Mouse (Mus musculus): ENCODE measurements around the gene Ddi2.

The Ddi2 gene

DNA sequence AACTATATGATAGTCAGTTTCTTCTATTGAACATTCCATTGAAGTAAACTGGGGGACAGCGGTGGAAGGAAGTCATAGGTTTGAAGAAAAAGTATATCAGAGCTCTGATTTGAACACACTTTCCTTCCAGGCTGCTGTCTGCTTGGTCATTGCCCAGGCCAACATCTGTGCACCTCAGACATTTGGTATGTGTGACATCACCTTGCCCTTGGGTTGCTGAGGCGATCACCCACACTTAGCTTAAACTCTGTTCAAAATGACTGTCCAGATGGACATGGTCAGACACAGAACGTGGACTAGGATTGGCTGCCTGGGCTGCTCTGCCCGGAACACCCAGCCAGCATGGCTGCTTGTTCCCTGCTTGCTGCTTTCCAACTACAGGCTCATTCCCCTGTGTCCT is 19.2 kb upstream of the Ddi2 start:
- in situ Hi-C loops (cut with MboI; ENCODE audit: low sequenced_read_pairs) = no loop called here

GRCm38 (mm10) chr4:141741856-141742255 is 18.6 kb upstream of the Ddi2 start:
- in situ Hi-C loops (cut with MboI; ENCODE audit: low sequenced_read_pairs) = no loop called here

DNA sequence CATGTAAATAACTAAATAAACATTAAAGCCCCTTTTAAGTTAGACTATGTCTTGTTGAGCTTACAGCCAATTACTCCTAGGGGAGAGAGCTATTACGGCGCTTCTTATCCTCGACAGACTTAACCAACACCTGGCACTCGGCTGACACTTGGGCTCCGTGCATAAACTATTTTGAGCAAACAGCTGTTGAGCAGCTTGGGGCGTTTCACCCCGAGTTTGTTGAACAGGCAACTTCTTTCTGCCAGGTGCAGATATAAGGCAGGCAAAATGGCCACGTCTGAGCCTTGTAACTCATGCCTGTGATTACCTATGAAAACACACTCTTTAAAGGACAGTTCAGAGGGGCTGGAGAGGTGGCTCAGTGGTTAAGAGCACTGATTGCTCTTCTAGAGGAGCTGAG is 14.8 kb upstream of the Ddi2 start:
- in situ Hi-C loops (cut with MboI; ENCODE audit: low sequenced_read_pairs) = no loop called here

GRCm38 (mm10) chr4:141736856-141737255 is 13.6 kb upstream of the Ddi2 start:
- in situ Hi-C loops (cut with MboI; ENCODE audit: low sequenced_read_pairs) = no loop called here

DNA sequence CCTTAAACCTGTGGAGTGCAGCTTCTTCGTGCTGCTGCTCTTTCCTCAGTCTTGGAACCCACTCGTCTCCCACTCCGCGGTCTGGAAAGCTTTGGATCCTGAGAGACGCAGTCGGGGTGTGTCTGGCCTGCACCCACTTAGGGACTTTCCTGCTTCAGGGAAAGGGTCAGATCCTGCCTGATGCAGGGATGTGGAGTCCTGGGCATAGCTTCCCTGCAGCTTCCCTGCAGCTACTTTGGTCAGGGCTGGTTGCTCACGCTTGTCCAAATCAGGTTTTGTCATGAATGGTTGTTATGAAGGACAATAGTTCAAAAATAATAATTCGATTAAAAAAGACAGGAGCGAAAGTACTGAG is 12.0 kb upstream of the Ddi2 start:
- in situ Hi-C loops (cut with MboI; ENCODE audit: low sequenced_read_pairs) = no loop called here

DNA sequence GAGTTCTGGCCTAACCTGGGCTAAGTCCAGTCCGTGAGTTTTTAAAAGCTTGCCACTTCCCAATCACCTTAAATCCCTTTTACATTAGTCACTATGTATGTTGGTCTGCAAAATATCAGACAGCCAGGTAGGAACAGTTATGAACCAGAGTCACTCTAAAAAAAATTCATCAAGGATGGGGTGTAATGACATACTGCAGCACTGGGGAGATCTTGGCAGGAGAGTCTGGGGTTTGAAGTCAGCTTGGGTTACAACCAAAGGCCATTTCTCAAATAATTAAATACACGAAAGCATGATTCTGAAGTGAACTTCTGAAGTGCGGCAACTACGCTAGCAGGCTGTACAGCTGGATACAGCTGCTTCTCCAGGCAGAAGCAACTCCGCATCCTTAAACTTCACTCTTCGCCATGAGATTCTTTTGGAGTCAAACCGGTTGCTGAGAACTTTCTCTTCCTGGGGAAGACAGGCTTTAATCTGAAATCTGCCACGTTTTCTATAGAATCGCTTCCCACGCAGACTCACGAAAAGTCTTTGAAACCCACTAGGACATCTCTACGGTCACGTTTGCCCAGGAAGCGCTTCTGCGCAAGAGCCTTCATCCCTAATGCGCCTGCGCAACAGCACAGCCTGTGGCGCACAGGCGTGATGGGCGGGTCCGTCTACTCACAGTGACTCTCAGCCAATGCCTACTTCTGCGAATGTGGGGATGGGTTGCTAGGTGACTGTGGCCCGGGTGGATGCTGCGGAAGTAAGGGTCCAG is 11.4 kb upstream of the Ddi2 start:
- in situ Hi-C loops (cut with MboI; ENCODE audit: low sequenced_read_pairs) = no loop called here

GRCm38 (mm10) chr4:141731766-141732165 is 8.5 kb upstream of the Ddi2 start:
- in situ Hi-C loops (cut with MboI; ENCODE audit: low sequenced_read_pairs) = no loop called here

- in situ Hi-C loops (cut with MboI; ENCODE audit: low sequenced_read_pairs) = no loop called here
These were observed 7.2 kb upstream of the Ddi2 start for GRCm38 (mm10) chr4:141730401-141730800.

GRCm38 (mm10) chr4:141729266-141729665 is 6.0 kb upstream of the Ddi2 start:
- in situ Hi-C loops (cut with MboI; ENCODE audit: low sequenced_read_pairs) = no loop called here

DNA sequence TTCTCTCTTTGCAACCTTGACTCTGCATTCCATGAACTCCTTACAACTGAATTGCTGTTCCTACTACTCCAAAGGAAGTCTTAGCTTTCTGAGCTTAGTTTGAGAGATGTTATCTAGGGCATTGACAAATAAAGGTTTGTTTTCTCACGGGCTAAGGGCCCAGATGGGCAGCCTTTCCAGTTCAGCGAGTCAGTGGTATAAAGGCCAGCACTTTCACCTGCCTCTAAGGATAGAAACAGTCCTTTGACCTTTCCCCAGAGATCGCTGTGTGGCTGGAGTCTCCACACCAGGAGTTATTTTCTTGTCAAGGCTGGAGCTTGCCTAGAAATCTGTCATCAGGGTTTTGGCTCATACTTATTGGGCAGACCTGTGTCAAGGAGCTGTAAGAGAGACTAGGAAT is 2.5 kb upstream of the Ddi2 start:
- in situ Hi-C loops (cut with MboI; ENCODE audit: low sequenced_read_pairs) = no loop called here

DNA sequence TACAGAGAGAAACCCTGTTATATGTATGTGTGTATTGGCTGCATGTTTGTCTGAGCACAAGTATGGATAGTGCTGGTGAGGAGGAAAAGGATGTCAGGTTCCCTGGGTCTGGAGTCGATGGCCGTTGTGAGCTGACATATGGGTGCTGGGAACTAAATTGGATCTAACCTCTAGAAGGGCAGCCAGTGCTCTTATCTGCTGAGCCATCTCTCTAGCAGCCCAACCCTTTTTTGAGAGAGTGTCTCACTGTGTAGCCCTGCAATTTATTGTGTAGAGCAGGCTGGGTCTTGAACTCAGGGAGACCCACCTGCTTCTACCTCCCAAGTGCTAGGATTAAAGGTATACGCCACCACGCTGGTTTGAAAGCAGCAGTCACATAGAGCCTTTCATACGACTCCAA is 2.1 kb upstream of the Ddi2 start:
- in situ Hi-C loops (cut with MboI; ENCODE audit: low sequenced_read_pairs) = no loop called here

- in situ Hi-C loops (cut with MboI; ENCODE audit: low sequenced_read_pairs) = no loop called here
These were observed 1.4 kb upstream of the Ddi2 start for GRCm38 (mm10) chr4:141724594-141724993.

DNA sequence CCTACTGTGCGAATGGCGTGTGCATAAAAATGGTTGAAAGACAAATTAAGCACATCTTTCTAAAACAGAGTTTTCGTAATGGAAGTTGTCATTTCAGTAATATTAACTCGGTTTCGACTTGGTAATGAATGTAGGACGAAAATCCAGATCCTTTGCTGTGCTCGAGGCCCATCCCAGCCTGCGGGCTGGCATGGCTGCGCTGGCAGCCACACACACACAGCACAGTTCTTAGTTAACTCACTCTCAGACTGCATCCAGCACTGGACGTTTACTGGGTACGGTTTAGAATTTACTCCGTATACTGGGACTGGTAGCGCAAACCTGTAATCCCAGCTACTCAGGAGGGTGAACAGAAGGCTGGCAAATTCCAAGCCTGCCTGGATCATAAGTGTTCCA is 452 bp upstream of the Ddi2 start:
- in situ Hi-C loops (cut with MboI; ENCODE audit: low sequenced_read_pairs) = no loop called here

DNA sequence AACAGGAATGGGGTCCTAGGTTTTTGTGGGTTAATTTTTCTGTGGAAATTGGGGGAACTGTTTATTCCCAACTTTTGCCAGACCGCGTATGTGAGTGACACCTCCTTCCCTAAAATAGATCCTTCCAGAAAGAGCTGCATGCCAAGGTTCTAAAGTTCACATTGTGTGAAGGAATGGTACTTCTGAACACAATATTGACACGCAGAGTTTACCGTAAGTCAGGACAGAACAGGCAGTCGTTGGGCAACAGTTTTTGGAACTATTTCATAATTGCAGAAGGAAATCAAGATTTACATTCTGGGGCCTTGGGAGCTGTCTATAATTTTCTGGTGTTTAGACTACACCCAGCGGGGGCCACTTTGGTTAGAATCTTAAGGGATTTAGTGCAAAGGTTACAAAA is 1.3 kb downstream of the Ddi2 start:
- in situ Hi-C loops (cut with MboI; ENCODE audit: low sequenced_read_pairs) = no loop called here

DNA sequence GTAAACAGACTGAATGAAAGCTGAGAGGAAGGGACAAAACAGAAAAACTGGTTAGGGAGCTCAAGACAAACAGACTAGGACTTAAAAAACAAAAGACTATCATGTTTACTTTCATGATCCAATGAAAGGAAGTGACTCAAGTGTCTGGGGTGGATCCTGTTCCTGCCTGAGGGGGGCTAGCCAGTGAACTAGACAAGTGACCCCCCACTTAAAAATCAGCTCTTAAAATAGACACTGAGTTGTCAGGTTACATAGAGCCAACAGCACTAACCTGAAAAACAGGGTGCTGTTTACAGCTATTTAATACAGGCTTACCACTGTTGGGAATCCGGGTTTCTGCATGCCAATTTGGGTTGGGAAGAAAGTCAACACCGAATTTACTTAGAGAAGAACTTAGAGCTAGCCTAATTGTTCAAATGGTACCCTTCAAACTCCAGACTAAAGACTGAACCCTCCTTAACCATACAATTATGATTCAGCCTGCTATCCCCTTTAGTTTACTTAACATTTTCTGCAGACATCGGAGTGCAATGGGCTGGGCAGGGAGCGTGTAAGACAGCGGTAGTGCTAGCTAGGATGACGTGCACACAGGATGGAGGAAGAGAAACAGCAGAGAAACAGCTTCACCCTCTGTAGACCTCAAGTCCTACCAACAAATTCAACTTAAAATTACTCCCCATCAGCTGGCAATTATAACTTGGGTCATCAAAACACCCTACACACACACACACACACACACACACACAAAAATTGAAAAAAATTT is 2.3 kb downstream of the Ddi2 start:
- in situ Hi-C loops (cut with MboI; ENCODE audit: low sequenced_read_pairs) = no loop called here

DNA sequence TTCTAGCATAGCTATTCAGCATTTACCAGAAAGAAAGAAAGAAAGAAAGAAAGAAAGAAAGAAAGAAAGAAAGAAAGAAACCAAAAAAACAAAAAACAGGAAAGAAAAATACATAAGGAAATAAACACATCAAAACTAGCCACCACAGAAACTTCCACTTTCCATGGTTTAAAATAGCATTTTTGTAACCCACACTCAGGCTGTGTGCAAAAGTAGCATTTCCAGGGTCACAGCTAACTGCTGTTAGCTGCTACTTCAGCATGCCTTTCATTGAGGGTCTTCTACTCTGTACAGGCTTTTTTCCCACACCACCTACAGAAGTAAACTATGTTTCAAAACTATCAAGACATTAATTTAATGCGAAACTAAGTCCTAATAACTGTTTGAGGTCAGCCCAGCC is 3.9 kb downstream of the Ddi2 start:
- in situ Hi-C loops (cut with MboI; ENCODE audit: low sequenced_read_pairs) = no loop called here

- in situ Hi-C loops (cut with MboI; ENCODE audit: low sequenced_read_pairs) = no loop called here
These were observed 5.6 kb downstream of the Ddi2 start for GRCm38 (mm10) chr4:141717633-141718032.

DNA sequence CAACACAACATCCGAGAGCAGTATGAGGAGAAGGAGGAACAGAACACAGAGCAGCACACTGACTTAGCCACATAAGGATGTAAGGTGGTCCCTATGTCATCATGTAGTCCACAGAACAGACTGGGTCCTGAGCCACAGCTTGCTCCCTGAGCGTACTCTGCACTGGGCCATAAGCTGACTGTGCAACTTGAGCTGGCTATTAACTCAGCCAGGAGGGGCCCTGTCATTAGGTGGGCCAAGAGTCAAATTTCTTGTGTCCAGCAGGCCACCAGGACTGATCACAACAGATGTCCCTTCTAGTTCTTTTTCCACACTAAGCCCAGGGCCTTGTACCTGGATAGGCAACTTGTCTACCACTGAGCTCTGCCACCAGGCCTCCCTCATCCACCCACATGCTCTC is 8.2 kb downstream of the Ddi2 start:
- in situ Hi-C loops (cut with MboI; ENCODE audit: low sequenced_read_pairs) = no loop called here

DNA sequence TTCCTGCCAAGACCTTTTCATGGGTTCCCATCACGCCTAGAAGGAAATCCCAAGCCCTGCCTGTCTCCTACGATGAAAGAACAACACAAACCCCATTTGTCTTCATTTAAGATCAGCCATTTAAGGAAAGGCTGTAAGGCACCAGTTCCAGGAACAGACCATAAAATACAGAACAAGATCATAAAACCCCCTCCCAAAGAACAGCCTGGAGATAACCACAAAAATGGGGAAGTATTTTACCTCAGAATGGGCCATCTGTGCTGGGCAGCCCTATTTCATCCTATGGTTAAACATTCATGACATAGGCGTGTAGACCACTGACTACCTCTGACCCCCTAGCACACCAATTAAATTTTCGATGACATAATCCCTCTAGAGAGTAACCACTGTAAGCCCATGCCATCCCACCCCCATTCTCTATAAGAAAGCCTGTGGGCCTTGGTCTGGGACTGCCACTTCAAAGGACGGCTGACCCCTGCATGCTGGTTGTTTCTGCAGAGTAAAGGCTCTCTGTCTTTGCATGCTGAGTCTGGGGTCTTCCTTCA is 9.5 kb downstream of the Ddi2 start:
- in situ Hi-C loops (cut with MboI; ENCODE audit: low sequenced_read_pairs) = no loop called here

- in situ Hi-C loops (cut with MboI; ENCODE audit: low sequenced_read_pairs) = no loop called here
These were observed 12.0 kb downstream of the Ddi2 start for GRCm38 (mm10) chr4:141711250-141711649.

DNA sequence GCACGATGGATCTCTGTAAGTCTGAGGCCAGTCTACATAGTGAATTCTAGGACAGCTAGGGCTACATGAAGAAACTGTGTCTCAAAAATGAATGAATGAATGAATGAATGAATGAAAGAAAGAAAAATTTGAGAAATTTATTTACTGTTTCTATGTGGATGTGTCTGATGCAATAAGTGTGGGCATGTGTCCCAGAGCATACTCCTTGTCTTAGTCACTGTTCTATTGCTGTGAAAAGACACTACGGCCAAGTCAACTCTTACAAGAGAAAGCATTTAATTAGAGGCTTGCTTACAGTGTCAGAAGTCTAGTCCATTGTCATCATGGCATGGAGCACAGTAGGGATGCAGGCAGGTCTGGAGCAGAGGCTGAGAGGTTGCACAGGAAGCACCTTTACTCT is 14.2 kb downstream of the Ddi2 start:
- in situ Hi-C loops (cut with MboI; ENCODE audit: low sequenced_read_pairs) = no loop called here

DNA sequence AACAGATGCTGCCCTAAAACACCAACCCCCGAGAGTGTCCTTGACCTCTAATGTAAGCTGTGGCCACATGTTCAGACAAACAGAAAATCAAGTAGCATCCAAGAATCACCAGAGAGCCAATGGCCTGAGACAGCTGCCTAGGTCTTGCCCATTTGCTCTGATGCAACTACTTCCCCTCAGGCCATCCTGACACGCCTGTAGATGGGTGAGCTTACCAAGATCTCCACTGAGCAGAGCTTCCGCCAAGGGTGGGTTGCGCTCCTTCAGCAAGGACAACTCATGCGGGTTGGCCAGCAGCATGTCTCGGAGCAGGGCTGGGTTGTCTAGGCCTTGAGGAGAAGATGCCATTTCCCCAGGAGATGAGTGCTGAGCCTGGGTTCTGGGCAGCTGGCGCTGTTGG is 15.2 kb downstream of the Ddi2 start:
- in situ Hi-C loops (cut with MboI; ENCODE audit: low sequenced_read_pairs) = no loop called here
